Mouse (Mus musculus) ES-E14 (cell line): ENCODE results near the gene H2-DMb1.

Experiments
- HCFC1 ChIP-seq: IDR thresholded peaks from 2 replicates; pipeline ENCODE4 v1.6.1; 2012; ENCODE audit warnings: low read length, inconsistent platforms, borderline replicate concordance; ENCODE audit not compliant: insufficient read depth
- MAFK ChIP-seq: IDR thresholded peaks from 2 replicates; pipeline ENCODE4 v1.6.1; 2014; ENCODE audit warnings: mild to moderate bottlenecking, low read depth, low read length, inconsistent platforms; ENCODE audit not compliant: insufficient read depth
- ZC3H11A ChIP-seq: IDR thresholded peaks from 2 replicates; pipeline ENCODE4 v1.6.1; 2012; ENCODE audit warnings: low read depth, mild to moderate bottlenecking, inconsistent platforms, low read length, borderline replicate concordance

GRCm38 (mm10) chr17:34203444-34203843 is 50.6 kb downstream of the H2-DMb1 start, which contains the start of gene Tap2:
- no peak for TF ChIP-seq MAFK
- no peak for TF ChIP-seq HCFC1
- TF ChIP-seq ZC3H11A = no peak
